Mouse (Mus musculus): ENCODE measurements around the gene Utp3.

GRCm38 (mm10) chr5:88588481-88588880 lies 34.2 kb downstream of the Utp3 start:
- no peak for TF ChIP-seq CTCF (IDR thresholded peaks at IDR 0.05 in 2 of 3, conservative IDR thresholded peaks at IDR 0.05 in 1 of 3; ENCODE audit: control insufficient read depth in 1 of 3, insufficient read depth in 1 of 3, low read depth in 2 of 3, low read length in 3 of 3, poor library complexity in 1 of 3, severe bottlenecking in 1 of 3)
- no peak for TF ChIP-seq MAX (IDR thresholded peaks at IDR 0.05; ENCODE audit: low read length)
- TF ChIP-seq MAFK (IDR thresholded peaks at IDR 0.05; ENCODE audit: borderline replicate concordance, low read depth, low read length), result no peak
- TF ChIP-seq ELF1 (IDR thresholded peaks at IDR 0.05; ENCODE audit: low read depth, low read length), result no peak
- no peak for TF ChIP-seq RAD21 (IDR thresholded peaks at IDR 0.05; ENCODE audit: low read depth, low read length)
- TF ChIP-seq POLR2A (IDR thresholded peaks at IDR 0.05; ENCODE audit: control insufficient read depth in 1 of 2, insufficient read depth in 1 of 2, low read depth in 1 of 2, low read length in 2 of 2, poor library complexity in 1 of 2), result no peak
- no peak for TF ChIP-seq TCF12 (IDR thresholded peaks at IDR 0.05; ENCODE audit: low read depth, low read length)
- no peak for TF ChIP-seq SMC3 (IDR thresholded peaks at IDR 0.05; ENCODE audit: low read depth, low read length)
- TF ChIP-seq RCOR1 (IDR thresholded peaks at IDR 0.05; ENCODE audit: low read depth, low read length), result no peak
- TF ChIP-seq SIN3A (IDR thresholded peaks at IDR 0.05; ENCODE audit: low read length), result no peak

Data from MEL (cell line).